8 mouse cellular contexts compared by ENCODE assay signal in genomic region chr4:135269656-135270341, GRCm38 (mm10). TPM values are rescaled to one million over a fixed set of nuclear protein-coding genes. Genes with fewer than 3 reads are reported as not detected.
DNase-seq lines count a peak whose midpoint lies in the region; ATAC-seq and TF ChIP-seq lines count a peak whose summit lies in the region.

No protein-coding gene starts in this region.

- TF ChIP-seq POLR2A in embryonic fibroblast, embryonic 13.5 days (IDR thresholded peaks at IDR 0.05; ENCODE audit: low read depth, low read length), result peak; percentile 67

- peaks cover 34% of the 10 kb centered on the region for H3K4me1 ChIP-seq in kidney, postnatal 0 days (replicated peaks; ENCODE audit: insufficient read depth, low read length)
- H3K4me1 ChIP-seq in embryonic fibroblast, embryonic 13.5 days (ENCODE audit: control insufficient read depth, insufficient read depth, low read length), result peaks cover 15% of the 10 kb centered on the region
- peaks cover 58% of the 10 kb centered on the region for H3K4me1 ChIP-seq in limb, embryonic 12.5 days (replicated peaks)
- H3K4me1 ChIP-seq in neural tube, embryonic 13.5 days (replicated peaks), result peaks cover 65% of the 10 kb centered on the region

- WGBS in kidney, postnatal 0 days, result 59% methylated on average over 7 of the region's 7 CpGs
- WGBS in limb, embryonic 12.5 days, result 71% methylated on average over 7 of the region's 7 CpGs
- WGBS in neural tube, embryonic 13.5 days, result 47% methylated on average over 7 of the region's 7 CpGs

- H3K9me3 ChIP-seq in kidney, postnatal 0 days (replicated peaks; ENCODE audit: low read length), result no peaks in the 10 kb centered on the region
- no peaks in the 10 kb centered on the region for H3K9me3 ChIP-seq in limb, embryonic 12.5 days
- no peaks in the 10 kb centered on the region for H3K9me3 ChIP-seq in neural tube, embryonic 13.5 days

- H3K4me2 ChIP-seq in kidney, postnatal 0 days (ENCODE audit: low read length), result peak overlapping the region; percentile 53
- peak overlapping the region; percentile 64 for H3K4me2 ChIP-seq in limb, embryonic 12.5 days
- peak overlapping the region; percentile 68 for H3K4me2 ChIP-seq in neural tube, embryonic 13.5 days

- H3K9ac ChIP-seq in kidney, postnatal 0 days (ENCODE audit: low read depth, low read length), result peak overlapping the region; percentile 89; the same call in 1 of the 2 replicates
- H3K9ac ChIP-seq in limb, embryonic 12.5 days (replicated peaks), result 0 out of 2 replicates have a peak overlapping the region, but pooled peaks have one; percentile 96
- H3K9ac ChIP-seq in neural tube, embryonic 13.5 days, result no peak overlapping the region

- TF ChIP-seq CTCF in kidney, postnatal 0 days (IDR thresholded peaks at IDR 0.05; ENCODE audit: low read depth), result no peak
- no peak for TF ChIP-seq CTCF in embryonic fibroblast, embryonic 13.5 days (IDR thresholded peaks at IDR 0.05; ENCODE audit: borderline replicate concordance, insufficient read depth, low read length)

- DNase-seq in kidney, postnatal 0 days (ENCODE audit: low spot score), result no peak
- DNase-seq in kidney, adult 11 months, result no peak
- no peak for DNase-seq in spleen, postnatal 14 days (ENCODE audit: low spot score in 2 of 2)
- no peak for DNase-seq in layer of hippocampus, adult 8-10 months (ENCODE audit: low spot score in 2 of 2)
- no peak for DNase-seq in urinary bladder, postnatal 25 days (ENCODE audit: low spot score)

- H3K4me3 ChIP-seq in kidney, postnatal 0 days (replicated peaks; ENCODE audit: low read depth, low read length), result peak overlapping the region; percentile 83
- peak overlapping the region; percentile 97 for H3K4me3 ChIP-seq in embryonic fibroblast, embryonic 13.5 days (ENCODE audit: insufficient read depth, low read length)
- peak overlapping the region; percentile 91 for H3K4me3 ChIP-seq in limb, embryonic 12.5 days (replicated peaks)
- H3K4me3 ChIP-seq in neural tube, embryonic 13.5 days, result peak overlapping the region; percentile 86

- H3K27ac ChIP-seq in kidney, postnatal 0 days, result 0 out of 2 replicates have a peak overlapping the region, but pooled peaks have one; percentile 37
- peak overlapping the region; percentile 91; the same call in 1 of the 2 replicates for H3K27ac ChIP-seq in embryonic fibroblast, embryonic 13.5 days (ENCODE audit: insufficient read depth, low read length)
- H3K27ac ChIP-seq in limb, embryonic 12.5 days, result no peak overlapping the region
- no peak overlapping the region for H3K27ac ChIP-seq in neural tube, embryonic 13.5 days (replicated peaks)

- H3K36me3 ChIP-seq in kidney, postnatal 0 days (ENCODE audit: insufficient read depth, low read length), result no peaks in the 10 kb centered on the region
- peaks cover 5% of the 10 kb centered on the region for H3K36me3 ChIP-seq in limb, embryonic 12.5 days
- H3K36me3 ChIP-seq in neural tube, embryonic 13.5 days, result no peaks in the 10 kb centered on the region

- H3K27me3 ChIP-seq in kidney, postnatal 0 days (ENCODE audit: insufficient read depth, low read length), result no peaks in the 10 kb centered on the region
- H3K27me3 ChIP-seq in limb, embryonic 12.5 days, result peaks cover 2% of the 10 kb centered on the region; the same call in 1 of the 2 replicates
- H3K27me3 ChIP-seq in neural tube, embryonic 13.5 days, result peaks cover 6% of the 10 kb centered on the region; the same call in 1 of the 2 replicates

- no peak for ATAC-seq in kidney, postnatal 0 days (replicated peaks; ENCODE audit: low FRiP score, low read depth)
- no peak for ATAC-seq in limb, embryonic 12.5 days (ENCODE audit: insufficient number of reproducible peaks, insufficient read depth, low FRiP score, low TSS enrichment, low read depth)
- ATAC-seq in neural tube, embryonic 13.5 days (ENCODE audit: low read depth), result no peak

RNA-seq across cellular contexts. Expression of gene Clic4, which starts 2.8 kb away (rescaled TPM):
- polyA plus RNA-seq in kidney, postnatal 0 days (2015; fragmentation: Nextera tagmentation; extraction: Ambion mirVana), result 147 and 166 TPM in 2 replicates
- 223 and 251 TPM in 2 replicates for polyA plus RNA-seq in embryonic fibroblast, embryonic 13.5 days (2011; ENCODE audit: insufficient read length, low read depth, missing spikeins)
- polyA plus RNA-seq in limb, embryonic 12.5 days (2016; fragmentation: Nextera tagmentation; extraction: Ambion mirVana), result 191 and 199 TPM in 2 replicates
- 76.3 and 84.4 TPM in 2 replicates for polyA plus RNA-seq in neural tube, embryonic 13.5 days (2015; fragmentation: Nextera tagmentation; extraction: Ambion mirVana)
- total RNA-seq in layer of hippocampus, adult 8-10 months (2022), result 10 to 100 TPM; 37.4 to 43.1 (median 38.4) TPM

Comparison
In these comparisons a context has a peak if more than half of its experiments do, and no peak if none do; other contexts are left out.
1. H3K27ac ChIP-seq: peak in kidney, postnatal 0 days (single experiment) and embryonic fibroblast, embryonic 13.5 days (single experiment); none in limb, embryonic 12.5 days (single experiment) and neural tube, embryonic 13.5 days (single experiment).
2. Peak in every context shown above with its lines, with median percentiles within 50 percentile points of each other: H3K4me2 ChIP-seq and H3K4me3 ChIP-seq.